Mouse (Mus musculus) E14TG2a.4 (cell line): Measurements from ENCODE around the gene Fut1.

Experiments
- H3K27me3 ChIP-seq: 2 replicates; pipeline ENCODE4 v1.6.1; 2014; ENCODE audit warnings: low read length, control low read depth; ENCODE audit not compliant: insufficient read depth
- H3K36me3 ChIP-seq: 2 replicates; pipeline ENCODE4 v1.6.1; 2014; ENCODE audit warnings: low read length, control low read depth; ENCODE audit not compliant: insufficient read depth
- H3K4me1 ChIP-seq: replicated peaks from 2 replicates; pipeline ENCODE4 v1.6.1; 2014; ENCODE audit warnings: low read depth, low read length, control low read depth
- H3K4me3 ChIP-seq: replicated peaks from 2 replicates; pipeline ENCODE4 v1.5.1; 2014; ENCODE audit warnings: mild to moderate bottlenecking, low read length
- H3K9me3 ChIP-seq: 2 replicates; pipeline ENCODE4 v1.6.1; 2014; ENCODE audit warnings: low read length, control low read depth
- CTCF ChIP-seq: conservative IDR thresholded peaks from 2 replicates; pipeline ENCODE4 v1.5.1; 2014; ENCODE audit warnings: low read length
- NANOG ChIP-seq: IDR thresholded peaks from 2 replicates; pipeline ENCODE4 v1.6.1; 2014; ENCODE audit warnings: borderline replicate concordance, low read length, mixed read lengths
- POU5F1 ChIP-seq: IDR thresholded peaks from 2 replicates; pipeline ENCODE4 v1.6.1; 2014; ENCODE audit warnings: low read length, borderline replicate concordance

Fut1 gene

DNA sequence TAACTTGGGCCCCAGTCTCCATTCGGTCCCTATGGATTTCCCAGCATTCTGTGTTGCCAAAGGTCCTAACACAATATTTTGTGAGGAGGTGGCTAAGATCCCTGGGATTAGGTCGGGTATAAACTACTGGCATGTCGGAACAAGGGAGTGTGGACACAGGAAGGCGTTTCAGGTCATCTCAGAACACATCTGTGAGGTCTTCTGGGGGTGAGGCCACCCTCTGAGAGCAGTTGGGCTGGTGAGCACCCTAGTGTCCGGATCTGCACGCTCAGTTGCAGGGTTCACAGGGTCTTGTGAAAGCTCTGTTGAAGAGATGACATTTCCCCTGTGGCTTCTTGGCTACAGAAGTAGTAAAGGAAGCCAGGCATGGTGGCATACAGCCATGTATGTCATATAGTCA, 31.2 kb upstream of the Fut1 start:
- peaks cover 79% of the 10 kb centered on the region for H3K36me3 ChIP-seq
- H3K27me3 ChIP-seq: no peaks in the 10 kb centered on the region
- no peak overlapping the region for H3K4me3 ChIP-seq
- H3K9me3 ChIP-seq: no peaks in the 10 kb centered on the region
- H3K4me1 ChIP-seq: peaks cover 55% of the 10 kb centered on the region
- no peak for TF ChIP-seq CTCF
- TF ChIP-seq POU5F1: no peak
- TF ChIP-seq NANOG: no peak

DNA sequence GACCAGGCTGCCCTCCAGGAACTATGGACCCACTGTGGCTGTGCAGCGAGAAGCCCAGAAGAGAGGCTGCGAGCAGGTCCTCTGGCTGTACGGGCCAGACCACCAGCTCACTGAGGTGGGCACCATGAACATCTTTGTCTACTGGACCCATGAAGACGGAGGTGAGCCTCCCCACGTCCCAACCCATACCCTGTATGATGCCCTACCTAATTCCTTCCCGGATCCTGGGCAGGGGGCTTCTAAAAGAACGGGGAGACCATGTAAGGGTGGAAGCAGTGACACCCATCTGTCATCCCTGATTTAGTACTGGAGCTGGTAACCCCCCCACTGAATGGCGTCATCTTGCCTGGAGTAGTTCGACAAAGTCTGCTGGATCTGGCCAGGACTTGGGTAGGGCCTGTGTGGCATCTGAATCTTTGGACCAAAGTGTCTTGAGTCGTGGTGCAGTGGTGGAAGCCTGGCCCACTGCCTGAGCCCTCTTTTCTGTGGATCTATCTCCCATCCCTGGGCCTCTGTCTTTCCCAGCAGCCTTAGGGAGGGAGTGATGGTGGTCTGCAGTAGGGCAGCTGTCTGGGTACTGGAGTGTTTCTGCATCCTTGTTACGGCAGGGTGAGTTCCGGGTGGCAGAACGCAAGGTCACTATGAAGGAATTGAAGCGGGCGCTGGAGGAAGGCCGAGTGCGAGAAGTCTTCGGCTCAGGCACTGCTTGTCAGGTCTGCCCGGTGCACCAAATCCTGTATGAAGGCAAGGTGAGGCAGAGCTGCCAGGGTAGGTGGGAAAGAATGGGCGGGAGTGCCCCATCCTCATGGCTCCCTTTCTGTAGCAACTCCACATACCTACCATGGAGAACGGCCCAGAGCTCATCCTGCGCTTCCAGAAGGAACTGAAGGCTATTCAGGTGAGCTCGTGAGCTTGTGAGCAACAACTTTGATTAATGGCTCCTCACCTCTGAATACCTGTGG, 29.2 kb upstream of the Fut1 start:
- H3K4me1 ChIP-seq: peaks cover 59% of the 10 kb centered on the region
- no peak overlapping the region for H3K4me3 ChIP-seq
- H3K9me3 ChIP-seq: no peaks in the 10 kb centered on the region

GRCm38 (mm10) chr7:45589173-45589572, 27.9 kb upstream of the Fut1 start:
- H3K4me1 ChIP-seq: peaks cover 60% of the 10 kb centered on the region
- peaks cover 52% of the 10 kb centered on the region for H3K36me3 ChIP-seq
- no peaks in the 10 kb centered on the region for H3K27me3 ChIP-seq
- H3K4me3 ChIP-seq: peak overlapping the region; percentile 54; the same call in 1 of the 2 replicates
- TF ChIP-seq CTCF (peak; percentile 79), NANOG (no peak), POU5F1 (no peak)
- no peaks in the 10 kb centered on the region for H3K9me3 ChIP-seq

More for the DNA sequence above, 29.2 kb upstream of the Fut1 start:
- no peak for TF ChIP-seq POU5F1
- no peak for TF ChIP-seq CTCF
- no peak for TF ChIP-seq NANOG
- Histone ChIP-seq H3K36me3 (peaks cover 60% of the 10 kb centered on the region), H3K27me3 (no peaks in the 10 kb centered on the region)

- no peaks in the 10 kb centered on the region for H3K27me3 ChIP-seq
- peaks cover 61% of the 10 kb centered on the region for H3K4me1 ChIP-seq
- no peak overlapping the region for H3K4me3 ChIP-seq
- TF ChIP-seq POU5F1: no peak
- TF ChIP-seq NANOG: no peak
- no peak for TF ChIP-seq CTCF
- H3K36me3 ChIP-seq: peaks cover 48% of the 10 kb centered on the region
- no peaks in the 10 kb centered on the region for H3K9me3 ChIP-seq
Measured at GRCm38 (mm10) chr7:45589898-45590297, 27.2 kb upstream of the Fut1 start.

- Histone ChIP-seq H3K9me3 (no peaks in the 10 kb centered on the region), H3K4me3 (no peak overlapping the region), H3K27me3 (no peaks in the 10 kb centered on the region), H3K36me3 (peaks cover 39% of the 10 kb centered on the region), H3K4me1 (peaks cover 61% of the 10 kb centered on the region)
- peak; percentile 20; the same call in 1 of the 2 replicates for TF ChIP-seq CTCF
- no peak for TF ChIP-seq POU5F1
Measured at GRCm38 (mm10) chr7:45590874-45591273, 26.2 kb upstream of the Fut1 start.

DNA sequence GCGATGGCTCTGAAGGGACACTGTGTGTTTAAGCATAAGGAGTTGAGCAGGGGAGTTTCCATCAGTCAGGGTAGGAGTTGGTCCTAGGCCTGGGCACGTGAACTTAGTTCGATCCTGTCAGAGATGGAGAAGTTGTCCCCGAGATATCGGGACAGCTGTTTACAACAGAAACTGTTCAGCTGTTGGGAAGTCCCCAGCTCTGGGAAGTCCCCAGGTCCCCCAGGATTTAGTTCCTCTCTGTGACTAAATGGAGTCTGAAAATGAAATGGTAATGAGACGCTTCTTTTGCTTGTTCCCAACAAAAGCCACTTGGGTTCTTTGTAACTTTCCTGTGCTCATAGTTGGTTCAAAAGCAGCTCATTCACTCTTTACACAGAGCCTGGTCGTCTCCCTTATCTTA, 25.2 kb upstream of the Fut1 start:
- H3K27me3 ChIP-seq: no peaks in the 10 kb centered on the region
- TF ChIP-seq NANOG (no peak), POU5F1 (no peak), CTCF (no peak)
- H3K4me1 ChIP-seq: peaks cover 61% of the 10 kb centered on the region
- peaks cover 31% of the 10 kb centered on the region for H3K36me3 ChIP-seq
- H3K9me3 ChIP-seq: no peaks in the 10 kb centered on the region
- no peak overlapping the region for H3K4me3 ChIP-seq

DNA sequence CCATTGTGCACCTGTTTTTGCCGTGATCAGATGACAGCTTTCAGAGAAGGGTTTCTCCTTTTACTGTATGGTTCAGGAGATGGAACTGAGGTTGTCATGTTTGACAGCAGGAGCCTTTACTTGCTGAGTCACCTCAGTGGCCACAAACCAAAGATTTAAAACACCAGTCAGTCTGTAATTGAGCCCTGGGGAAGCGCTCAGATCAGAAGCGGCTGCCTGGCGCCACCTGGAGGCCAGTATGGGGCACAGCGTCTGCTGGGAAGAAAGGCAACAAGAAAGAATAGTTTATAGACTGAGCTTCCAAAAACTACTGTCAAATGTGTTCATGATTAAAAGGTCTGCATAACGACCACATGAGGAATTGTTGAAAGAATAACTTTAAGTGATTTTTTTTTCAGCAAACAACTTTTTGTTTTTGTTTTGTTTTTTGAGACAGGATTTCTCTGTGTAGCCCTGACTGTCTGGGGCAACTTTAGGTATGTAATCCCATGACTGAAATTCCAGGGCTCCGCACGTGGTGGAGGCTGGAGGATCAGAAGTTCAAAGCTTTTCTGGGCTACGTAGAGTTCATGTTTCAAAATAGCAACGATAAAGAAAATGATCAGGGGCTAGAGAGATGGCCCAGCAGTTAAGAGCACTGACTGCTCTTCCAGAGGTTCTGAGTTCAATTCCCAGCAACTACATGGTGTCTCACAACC, 23.8 kb upstream of the Fut1 start:
- no peaks in the 10 kb centered on the region for H3K27me3 ChIP-seq
- H3K36me3 ChIP-seq: peaks cover 17% of the 10 kb centered on the region
- TF ChIP-seq CTCF (peak; percentile 95), POU5F1 (no peak)
- H3K4me3 ChIP-seq: no peak overlapping the region
- peaks cover 49% of the 10 kb centered on the region for H3K4me1 ChIP-seq
- H3K9me3 ChIP-seq: peaks cover 4% of the 10 kb centered on the region; the same call in 1 of the 2 replicates

DNA sequence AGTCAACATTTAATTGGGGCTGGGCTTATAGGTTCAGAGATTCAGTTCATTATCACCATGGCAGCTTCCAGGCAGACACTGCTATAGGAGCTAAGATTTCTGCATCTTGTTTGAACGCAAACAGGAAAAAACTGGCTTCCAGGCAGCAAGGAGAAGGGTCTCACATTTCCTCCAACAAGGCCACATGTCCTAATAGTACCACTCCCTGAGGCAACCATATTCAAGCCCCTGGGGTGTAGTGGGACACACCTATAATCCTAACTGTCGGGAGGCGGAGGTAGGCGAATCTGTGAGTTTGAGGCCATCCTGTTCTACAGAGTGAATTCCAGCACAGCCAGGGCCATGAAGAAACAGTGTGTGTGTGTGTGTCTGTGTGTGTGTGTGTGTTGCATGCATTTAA, 21.9 kb upstream of the Fut1 start:
- H3K4me3 ChIP-seq: 0 out of 2 replicates have a peak overlapping the region, but pooled peaks have one; percentile 14
- peaks cover 51% of the 10 kb centered on the region for H3K4me1 ChIP-seq
- H3K36me3 ChIP-seq: peaks cover 7% of the 10 kb centered on the region
- H3K27me3 ChIP-seq: no peaks in the 10 kb centered on the region
- no peak for TF ChIP-seq CTCF
- no peak for TF ChIP-seq NANOG
- TF ChIP-seq POU5F1: no peak
- peaks cover 4% of the 10 kb centered on the region; the same call in 1 of the 2 replicates for H3K9me3 ChIP-seq
